Mouse (Mus musculus) embryonic facial prominence, embryonic 15.5 days (tissue): ENCODE measurements around the gene Rnase12. TPM values are rescaled to one million over a fixed set of nuclear protein-coding genes. Genes with fewer than 3 reads are reported as not detected.

Experiments
- ATAC-seq: fragments of 200-750 bp; cut with Nextera tagmentation; 2 replicates; pipeline ENCODE4 v1.8.0; 2017; ENCODE audit warnings: low read depth, moderate TSS enrichment; ENCODE audit not compliant: insufficient number of reproducible peaks, low FRiP score, low TSS enrichment
- H3K27ac ChIP-seq: fragments of 300-500 bp; sonication (generic); replicated peaks from 2 replicates; pipeline ENCODE4 v1.5.1; 2015; ENCODE audit warnings: mild to moderate bottlenecking, inconsistent platforms
- H3K27me3 ChIP-seq: fragments of 300-500 bp; sonication (generic); 2 replicates; pipeline ENCODE4 v1.6.1; 2015; ENCODE audit warnings: inconsistent platforms
- H3K36me3 ChIP-seq: fragments of 300-500 bp; sonication (generic); 2 replicates; pipeline ENCODE4 v1.6.1; 2015; ENCODE audit warnings: mild to moderate bottlenecking, inconsistent platforms
- H3K4me1 ChIP-seq: fragments of 300-500 bp; sonication (generic); 2 replicates; pipeline ENCODE4 v1.6.1; 2015; ENCODE audit warnings: inconsistent platforms
- H3K4me2 ChIP-seq: fragments of 300-500 bp; sonication (generic); replicated peaks from 2 replicates; pipeline ENCODE4 v1.6.1; 2015; ENCODE audit warnings: mild to moderate bottlenecking, inconsistent platforms
- H3K4me3 ChIP-seq: fragments of 300-500 bp; sonication (generic); replicated peaks from 2 replicates; pipeline ENCODE4 v1.5.1; 2015; ENCODE audit warnings: mild to moderate bottlenecking, inconsistent platforms
- H3K9ac ChIP-seq: fragments of 300-500 bp; sonication (generic); 2 replicates; pipeline ENCODE4 v1.6.1; 2015; ENCODE audit warnings: inconsistent platforms
- H3K9me3 ChIP-seq: fragments of 300-500 bp; sonication (generic); replicated peaks from 2 replicates; pipeline ENCODE4 v1.6.1; 2016; ENCODE audit warnings: inconsistent platforms
- WGBS: fragments of 180-500 bp; shearing (Covaris S2); methylation state at CpG from one replicate; pipeline ENCODE4 v1.1.7; 2015; 5-methylcytosine and 5-hydroxymethylcytosine counted together
- polyA plus RNA-seq: library from polyadenylated mRNA; unstranded; fragments of >200 nt; fragmentation: Nextera tagmentation; extraction: Ambion mirVana; gene quantifications from 2 replicates; pipeline ENCODE4 v1.2.1, GENCODE M21; 2015

Rnase12 gene
- polyA plus RNA-seq, 1 experiment from 2014 or later: 0.43 TPM

DNA sequence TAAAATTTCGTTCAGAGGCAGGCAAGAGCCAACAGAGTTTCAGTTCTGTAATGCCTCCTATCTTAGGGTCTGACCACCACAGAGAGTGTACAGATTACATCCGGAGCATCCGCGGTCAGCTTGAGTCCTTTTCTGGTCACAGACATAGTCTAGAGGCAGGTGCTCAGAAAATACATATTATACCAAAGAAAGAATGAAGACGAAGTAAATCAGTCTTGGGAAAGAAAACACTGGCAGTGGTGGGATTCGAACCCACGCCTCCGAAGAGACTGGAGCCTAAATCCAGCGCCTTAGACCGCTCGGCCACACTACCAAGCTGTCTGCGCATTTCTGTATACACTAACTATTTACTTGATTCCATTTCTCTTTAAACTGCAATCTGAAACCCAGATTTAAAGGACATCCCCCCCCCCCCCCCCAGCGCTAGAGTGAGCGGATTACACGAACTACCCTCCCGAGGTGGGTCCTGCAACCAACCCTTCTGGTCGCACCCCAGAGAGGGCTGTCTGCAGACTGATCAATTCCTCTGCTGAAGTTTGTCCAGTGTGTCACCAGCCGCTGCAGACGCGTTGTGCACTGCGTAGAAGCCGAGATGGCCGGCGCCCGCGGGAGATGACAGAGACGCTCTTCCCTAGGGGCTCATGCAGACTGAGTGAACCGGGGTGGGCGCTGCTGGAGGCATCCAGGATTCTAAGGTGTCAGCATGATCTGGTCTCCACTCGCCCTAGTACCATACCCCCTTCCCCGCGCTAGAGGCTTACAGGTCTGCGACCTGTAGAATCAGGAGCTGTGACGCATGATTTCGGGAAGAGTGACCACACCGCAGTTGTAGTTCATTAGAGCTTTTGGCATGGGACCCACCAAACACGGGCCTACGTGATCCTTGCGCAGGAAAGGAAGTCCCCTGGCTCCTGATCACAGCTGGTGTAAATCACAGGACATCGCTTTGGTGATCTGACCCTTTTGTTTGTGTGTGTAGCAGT lies 25.4 kb upstream of the Rnase12 start:
- WGBS: 2% methylated on average over 40 of the region's 40 CpGs
- Histone ChIP-seq H3K36me3 (no peaks in the 10 kb centered on the region), H3K4me1 (peaks cover 13% of the 10 kb centered on the region), H3K4me3 (peak overlapping the region; percentile 50), H3K9me3 (no peaks in the 10 kb centered on the region), H3K27me3 (no peaks in the 10 kb centered on the region), H3K9ac (peak overlapping the region; percentile 16), H3K27ac (no peak overlapping the region), H3K4me2 (peak overlapping the region; percentile 84)
- ATAC-seq: peak; percentile 40; the same call in 1 of the 2 replicates

DNA sequence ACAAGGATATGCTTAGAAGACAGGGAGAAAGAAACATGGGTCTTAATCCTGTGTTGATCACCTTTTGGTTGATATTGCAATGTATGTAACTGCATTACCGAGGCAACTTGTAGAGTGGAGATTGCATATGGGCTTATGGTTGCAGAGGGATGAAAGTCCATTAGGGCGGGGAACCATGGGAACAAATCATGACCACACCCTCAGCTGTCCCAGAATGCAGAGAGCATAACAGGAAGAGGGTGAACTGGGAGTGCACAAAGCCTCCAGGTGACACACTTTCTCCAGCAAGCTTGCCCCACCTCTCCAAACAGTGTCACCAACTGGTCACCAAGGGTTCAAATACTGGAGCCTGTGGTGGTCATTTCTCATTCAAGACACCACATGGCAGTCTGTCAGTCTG lies 23.6 kb upstream of the Rnase12 start:
- H3K9ac ChIP-seq: no peak overlapping the region
- no peak overlapping the region for H3K4me2 ChIP-seq
- H3K9me3 ChIP-seq: no peaks in the 10 kb centered on the region
- no peak overlapping the region for H3K4me3 ChIP-seq
- H3K36me3 ChIP-seq: no peaks in the 10 kb centered on the region
- no peaks in the 10 kb centered on the region for H3K27me3 ChIP-seq
- no peak for ATAC-seq
- H3K4me1 ChIP-seq: peaks cover 13% of the 10 kb centered on the region
- no peak overlapping the region for H3K27ac ChIP-seq
- WGBS: 82% methylated on average over 2 of the region's 2 CpGs

DNA sequence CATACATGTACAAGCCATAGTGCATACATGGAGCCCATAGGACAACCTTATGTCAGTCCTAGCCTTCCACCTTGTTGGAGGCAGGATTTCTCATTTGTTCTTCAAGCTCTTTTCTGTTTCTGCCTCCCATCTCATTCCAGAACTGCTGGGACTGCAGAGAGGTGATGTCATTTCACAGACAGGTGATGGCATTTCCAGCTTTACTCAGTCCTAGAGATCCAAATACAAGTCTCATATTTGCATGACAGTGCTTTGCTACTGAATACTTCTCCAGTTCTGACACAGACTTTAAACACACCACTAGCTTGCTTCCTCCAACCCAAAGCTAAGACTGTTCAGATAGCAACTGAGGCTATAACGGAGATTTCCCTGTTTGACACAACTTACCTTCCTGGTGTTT lies 21.7 kb upstream of the Rnase12 start:
- Histone ChIP-seq H3K27me3 (no peaks in the 10 kb centered on the region), H3K36me3 (no peaks in the 10 kb centered on the region), H3K9me3 (no peaks in the 10 kb centered on the region), H3K27ac (no peak overlapping the region), H3K4me1 (peaks cover 10% of the 10 kb centered on the region), H3K9ac (no peak overlapping the region), H3K4me3 (no peak overlapping the region), H3K4me2 (no peak overlapping the region)
- WGBS: 85% methylated on average over 1 of the region's 1 CpGs
- ATAC-seq: no peak

DNA sequence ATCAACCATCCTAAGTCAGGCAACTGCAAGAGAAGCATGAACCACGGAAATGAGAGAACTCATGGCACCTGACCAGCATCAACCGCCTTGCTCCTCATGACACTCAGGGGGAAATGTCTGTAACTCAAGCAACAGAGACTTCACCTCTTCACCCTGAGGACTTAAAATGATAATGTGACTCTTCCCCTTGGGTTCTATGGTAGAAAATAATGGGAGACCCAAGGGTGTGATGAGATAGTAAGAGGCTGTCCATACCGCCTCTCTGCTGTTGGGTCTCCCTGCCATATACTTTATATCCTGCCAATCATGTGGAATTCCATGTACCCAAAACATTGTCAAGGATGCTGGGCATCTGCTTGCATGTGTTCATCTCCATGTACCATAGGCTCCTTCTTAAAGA lies 16.9 kb upstream of the Rnase12 start, which contains the start of gene Olfr750:
Gene Olfr750, minus strand, starts transcription at position 101 of the 400 bp plus-strand sequence.
- H3K4me2 ChIP-seq: no peak within 1 kb of the TSS
- H3K27me3 ChIP-seq: no peaks in the 10 kb centered on the region
- 87% methylated on average over 3 of the region's 3 CpGs for WGBS
- no peaks in the 10 kb centered on the region for H3K36me3 ChIP-seq
- no peak for ATAC-seq
- H3K9me3 ChIP-seq: no peaks in the 10 kb centered on the region
- no peak within 1 kb of the TSS for H3K4me3 ChIP-seq
- H3K4me1 ChIP-seq: no peaks in the 10 kb centered on the region
- no peak within 1 kb of the TSS for H3K27ac ChIP-seq
- H3K9ac ChIP-seq: no peak within 1 kb of the TSS

DNA sequence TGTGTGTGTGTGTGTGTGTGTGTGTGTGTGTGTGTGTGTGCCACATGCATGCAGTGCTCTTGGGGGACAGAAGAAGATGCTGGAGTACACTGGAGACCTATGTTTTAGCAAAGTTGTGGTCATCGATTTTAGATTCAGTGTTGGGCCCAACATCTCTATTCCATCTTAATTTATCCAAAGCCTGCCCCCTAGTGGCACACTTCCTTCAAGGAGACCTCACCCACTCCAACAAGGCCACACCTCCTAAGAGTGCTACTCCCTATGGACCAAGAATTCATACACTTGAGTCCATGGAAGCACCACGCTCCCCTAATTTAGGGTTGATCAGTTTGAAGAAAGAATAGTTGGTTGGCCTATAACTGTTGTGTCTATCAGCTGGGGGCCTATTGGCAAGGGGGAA lies 12.2 kb upstream of the Rnase12 start:
- WGBS: 90% methylated on average over 2 of the region's 2 CpGs
- Histone ChIP-seq H3K27me3 (no peaks in the 10 kb centered on the region), H3K4me1 (peaks cover 6% of the 10 kb centered on the region), H3K4me3 (no peak overlapping the region), H3K36me3 (no peaks in the 10 kb centered on the region), H3K4me2 (no peak overlapping the region), H3K27ac (no peak overlapping the region), H3K9ac (no peak overlapping the region), H3K9me3 (no peaks in the 10 kb centered on the region)
- ATAC-seq: no peak

DNA sequence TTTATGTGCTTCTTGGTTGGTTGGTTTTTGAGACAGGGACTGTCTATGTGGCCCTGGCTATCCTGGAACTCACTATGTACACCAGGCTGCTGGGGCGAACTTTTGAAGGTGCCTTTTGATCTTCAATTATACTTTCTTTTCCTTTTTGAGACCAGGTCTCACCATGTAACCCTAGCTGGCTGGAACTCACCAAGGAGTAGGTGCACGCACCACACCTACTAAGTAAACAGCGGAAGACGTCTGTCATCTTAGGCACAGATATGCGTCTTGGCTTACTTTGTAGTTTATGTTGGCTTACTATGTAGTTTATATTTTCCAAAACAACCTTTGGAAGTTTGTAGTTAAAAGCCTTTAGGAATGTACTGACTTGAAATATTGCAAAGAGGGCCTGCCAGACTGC lies 11.5 kb upstream of the Rnase12 start:
- no peak overlapping the region for H3K9ac ChIP-seq
- no peak for ATAC-seq
- 77% methylated on average over 5 of the region's 5 CpGs for WGBS

DNA sequence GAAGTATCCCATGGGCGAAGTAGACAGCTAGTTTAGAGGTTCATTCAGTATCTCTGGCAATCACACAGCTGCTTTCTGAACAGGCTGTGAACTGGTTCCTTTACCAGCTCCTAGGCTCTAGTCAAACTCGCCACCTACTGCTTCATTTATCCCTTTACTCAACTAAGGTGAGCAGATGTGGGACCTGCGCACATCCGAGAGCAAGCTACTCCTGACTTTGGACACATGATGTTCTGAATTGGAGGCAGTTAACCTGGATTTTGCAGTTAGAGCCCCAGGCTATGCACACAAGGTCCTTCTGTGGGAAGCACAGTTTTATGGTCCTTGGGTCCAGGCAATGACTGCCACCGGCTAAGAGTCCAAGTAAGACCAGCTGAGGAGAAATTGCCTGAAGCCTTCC lies 3.3 kb upstream of the Rnase12 start:
- Histone ChIP-seq H3K9me3 (no peaks in the 10 kb centered on the region), H3K27ac (no peak overlapping the region), H3K4me2 (no peak overlapping the region), H3K36me3 (no peaks in the 10 kb centered on the region), H3K4me3 (no peak overlapping the region), H3K27me3 (no peaks in the 10 kb centered on the region), H3K4me1 (0 out of 2 replicates have a peak, but pooled peaks cover 4% of the 10 kb centered on the region), H3K9ac (no peak overlapping the region)
- no peak for ATAC-seq
- 87% methylated on average over 5 of the region's 5 CpGs for WGBS

More for the DNA sequence above, 11.5 kb upstream of the Rnase12 start:
- no peak overlapping the region for H3K4me3 ChIP-seq
- no peaks in the 10 kb centered on the region for H3K36me3 ChIP-seq
- H3K9me3 ChIP-seq: no peaks in the 10 kb centered on the region
- H3K4me2 ChIP-seq: no peak overlapping the region
- peaks cover 6% of the 10 kb centered on the region for H3K4me1 ChIP-seq
- no peaks in the 10 kb centered on the region for H3K27me3 ChIP-seq
- no peak overlapping the region for H3K27ac ChIP-seq

- Histone ChIP-seq H3K4me2 (no peak overlapping the region), H3K4me3 (no peak overlapping the region), H3K9me3 (no peaks in the 10 kb centered on the region), H3K27me3 (no peaks in the 10 kb centered on the region), H3K36me3 (no peaks in the 10 kb centered on the region), H3K4me1 (no peaks in the 10 kb centered on the region), H3K27ac (no peak overlapping the region), H3K9ac (no peak overlapping the region)
- ATAC-seq: no peak
- WGBS: 47% methylated on average over 13 of the region's 13 CpGs
Observed at GRCm38 (mm10) chr14:51054243-51055237, 2.9 kb downstream of the Rnase12 start.

- H3K9me3 ChIP-seq: no peaks in the 10 kb centered on the region
- ATAC-seq: no peak
- H3K4me1 ChIP-seq: no peaks in the 10 kb centered on the region
- WGBS: 61% methylated on average over 5 of the region's 5 CpGs
- no peak overlapping the region for H3K27ac ChIP-seq
- no peaks in the 10 kb centered on the region for H3K36me3 ChIP-seq
- H3K4me3 ChIP-seq: no peak overlapping the region
- H3K9ac ChIP-seq: no peak overlapping the region
- H3K27me3 ChIP-seq: no peaks in the 10 kb centered on the region
- no peak overlapping the region for H3K4me2 ChIP-seq
Observed at GRCm38 (mm10) chr14:51053176-51053575, 4.3 kb downstream of the Rnase12 start.

DNA sequence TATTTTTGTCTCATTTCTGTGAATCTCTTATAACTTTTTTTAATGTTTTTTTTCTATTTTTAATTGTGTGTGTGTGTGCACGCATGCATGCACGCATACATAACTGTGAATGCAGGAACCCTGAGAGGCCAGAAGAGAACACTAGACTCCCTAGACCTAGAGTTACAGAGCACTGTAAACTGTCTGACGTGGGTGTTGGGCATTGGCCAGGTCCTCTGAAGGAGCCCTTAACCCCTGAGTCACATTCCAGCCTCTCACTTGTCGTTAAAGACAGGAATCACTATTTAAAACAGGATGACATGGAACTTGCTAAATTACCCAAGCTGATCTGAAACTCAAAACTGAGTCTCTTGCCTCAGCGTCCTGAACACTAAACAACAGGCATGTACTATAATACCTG lies 5.5 kb downstream of the Rnase12 start:
- Histone ChIP-seq H3K4me2 (no peak overlapping the region), H3K27me3 (no peaks in the 10 kb centered on the region), H3K36me3 (no peaks in the 10 kb centered on the region), H3K9ac (no peak overlapping the region), H3K27ac (no peak overlapping the region), H3K9me3 (no peaks in the 10 kb centered on the region), H3K4me1 (no peaks in the 10 kb centered on the region), H3K4me3 (no peak overlapping the region)
- 47% methylated on average over 5 of the region's 5 CpGs for WGBS
- no peak for ATAC-seq

DNA sequence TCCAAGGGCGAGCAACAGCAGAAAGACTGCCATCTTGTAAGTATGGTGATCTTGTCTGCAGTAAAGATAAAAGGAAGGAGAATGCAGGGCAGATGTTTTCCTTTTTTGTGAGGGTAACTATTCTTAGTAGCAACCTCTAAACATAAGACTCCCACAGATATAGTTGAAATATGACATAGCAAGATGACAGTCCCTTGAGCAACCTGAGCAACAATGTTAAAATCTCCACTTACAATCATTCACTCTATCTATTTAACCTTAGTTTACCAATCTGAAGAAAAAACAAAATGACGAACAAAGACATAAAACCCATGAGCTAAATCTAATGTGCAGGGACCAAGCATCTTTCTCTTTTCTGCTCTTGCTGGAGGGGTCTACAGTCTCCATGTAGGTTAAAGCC lies 7.4 kb downstream of the Rnase12 start, which contains the start of gene Rnase11:
Gene Rnase11, minus strand, starts transcription at position 101 of the 400 bp plus-strand sequence.
- ATAC-seq: no peak
- H3K4me1 ChIP-seq: no peaks in the 10 kb centered on the region
- H3K9me3 ChIP-seq: no peaks in the 10 kb centered on the region
- H3K4me3 ChIP-seq: no peak within 1 kb of the TSS
- H3K36me3 ChIP-seq: no peaks in the 10 kb centered on the region
- H3K27me3 ChIP-seq: no peaks in the 10 kb centered on the region
- WGBS: 79% methylated on average over 2 of the region's 2 CpGs
- no peak within 1 kb of the TSS for H3K27ac ChIP-seq
- H3K4me2 ChIP-seq: no peak within 1 kb of the TSS
- no peak within 1 kb of the TSS for H3K9ac ChIP-seq
